Mouse (Mus musculus) hindbrain, postnatal 0 days (tissue): ENCODE results near the gene Traf7. TPM values are rescaled to one million over a fixed set of nuclear protein-coding genes. Genes with fewer than 3 reads are reported as not detected.

Experiments
- ATAC-seq: fragments of 200-750 bp; cut with Nextera tagmentation; 2 replicates; pipeline ENCODE4 v1.8.0; 2017; ENCODE audit warnings: mild to moderate bottlenecking, moderate TSS enrichment, moderate library complexity
- DNase-seq: peaks from one replicate; pipeline ENCODE4 v3.0.0-alpha.2; 2015; ENCODE audit warnings: low spot score
- H3K27ac ChIP-seq: fragments of 300-500 bp; sonication (generic); 2 replicates; pipeline ENCODE4 v1.5.1; 2014; ENCODE audit warnings: mild to moderate bottlenecking
- H3K27me3 ChIP-seq: fragments of 300-500 bp; sonication (generic); 2 replicates; pipeline ENCODE4 v1.6.1; 2014; ENCODE audit warnings: low read length, mixed read lengths; ENCODE audit not compliant: insufficient read depth
- H3K36me3 ChIP-seq: fragments of 300-500 bp; sonication (generic); 2 replicates; pipeline ENCODE4 v1.6.1; 2014; ENCODE audit warnings: low read length, mixed read lengths; ENCODE audit not compliant: insufficient read depth
- H3K4me1 ChIP-seq: fragments of 300-500 bp; sonication (generic); 2 replicates; pipeline ENCODE4 v1.6.1; 2014; ENCODE audit warnings: antibody characterized with exemption, low read length, mixed read lengths; ENCODE audit not compliant: insufficient read depth
- H3K4me2 ChIP-seq: fragments of 300-500 bp; sonication (generic); 2 replicates; pipeline ENCODE4 v1.6.1; 2014; ENCODE audit warnings: low read depth, mild to moderate bottlenecking, low read length, moderate library complexity, mixed read lengths
- H3K4me3 ChIP-seq: fragments of 300-500 bp; sonication (generic); 2 replicates; pipeline ENCODE4 v1.5.1; 2014; ENCODE audit warnings: low read length
- H3K9ac ChIP-seq: fragments of 300-500 bp; sonication (generic); replicated peaks from 2 replicates; pipeline ENCODE4 v1.6.1; 2014; ENCODE audit warnings: mild to moderate bottlenecking, low read length, moderate library complexity, mixed read lengths
- H3K9me3 ChIP-seq: fragments of 300-500 bp; sonication (generic); 2 replicates; pipeline ENCODE4 v1.6.1; 2016; ENCODE audit warnings: low read length, mixed read lengths
- CTCF ChIP-seq: IDR thresholded peaks from 2 replicates; pipeline ENCODE4 v1.5.1; 2016; ENCODE audit warnings: antibody characterized with exemption, control low read depth, low read depth
- WGBS: fragments of 180-500 bp; shearing (Covaris S2); extraction: QIAGEN DNeasy Blood & Tissue Kit; methylation state at CpG from one replicate; pipeline ENCODE4 v1.1.7; 2014; 5-methylcytosine and 5-hydroxymethylcytosine counted together
- polyA plus RNA-seq: library from polyadenylated mRNA; unstranded; fragments of >200 nt; fragmentation: Nextera tagmentation; extraction: Ambion mirVana; gene quantifications from 2 replicates; pipeline ENCODE4 v1.2.1, GENCODE M21; 2015
- total RNA-seq: library from RNA; depleted of rRNA; stranded (reverse); fragments of >200 nt; gene quantifications from 2 replicates; pipeline ENCODE4 v1.2.3, GENCODE M21; 2014; rRNA removed

Traf7 gene
- 159 and 165 TPM in 2 replicates for total RNA-seq
- polyA plus RNA-seq = 64.0 and 66.1 TPM in 2 replicates

DNA sequence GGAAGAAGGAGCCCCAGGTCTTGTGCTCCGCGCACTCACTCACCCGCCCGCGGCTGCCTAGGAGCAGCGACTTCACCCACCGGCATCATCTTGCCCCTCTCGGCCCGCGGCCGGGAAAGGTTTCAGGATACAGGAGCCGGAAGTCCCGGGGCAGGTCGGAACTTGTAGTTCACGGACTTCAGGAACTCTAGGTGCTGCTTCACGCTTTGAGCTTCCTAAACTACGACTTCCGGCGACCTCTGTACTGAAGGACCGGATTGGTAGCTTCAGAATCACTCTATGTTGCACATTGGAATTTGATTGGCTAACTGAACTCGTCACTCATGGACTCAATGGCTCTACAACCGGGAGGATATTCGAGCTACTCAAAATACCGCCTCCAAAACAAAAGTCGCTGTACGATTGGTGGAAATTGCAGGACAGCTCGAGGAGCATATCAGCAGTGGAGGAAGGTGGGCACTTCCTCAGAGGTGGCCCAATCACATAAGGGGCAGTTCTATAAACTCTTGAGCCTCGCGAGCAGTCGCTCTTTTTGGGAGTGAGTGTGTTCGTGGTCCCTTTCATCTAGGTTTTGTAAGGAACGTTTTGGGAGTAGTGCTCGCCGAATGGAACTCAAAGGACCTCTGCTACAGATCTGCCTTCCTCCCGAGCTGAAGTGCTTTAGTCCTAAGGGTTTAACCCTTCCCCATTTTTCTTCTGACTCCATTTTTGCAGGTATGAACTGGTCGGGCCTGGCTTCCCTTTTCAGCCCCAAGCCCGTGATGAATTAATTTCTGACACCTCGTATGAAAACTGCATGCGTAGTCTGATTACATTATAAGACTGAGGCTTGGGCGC is at the start of gene Traf7:
Gene Traf7 (minus strand): TSS at position 216 of the 837 bp plus-strand sequence.
- Histone ChIP-seq H3K27me3 (no peaks in the 10 kb centered on the region), H3K9ac (peak within 1 kb of the TSS; percentile 73), H3K27ac (peak within 1 kb of the TSS; percentile 82), H3K4me1 (peaks cover 25% of the 10 kb centered on the region), H3K36me3 (no peaks in the 10 kb centered on the region), H3K4me2 (peak within 1 kb of the TSS; percentile 90), H3K9me3 (no peaks in the 10 kb centered on the region), H3K4me3 (peak within 1 kb of the TSS; percentile 69)
- DNase-seq (peak; percentile 99), ATAC-seq (peak; percentile 98)
- WGBS = under 1% methylated on average over 40 of the region's 40 CpGs
- TF ChIP-seq CTCF = no peak

DNA sequence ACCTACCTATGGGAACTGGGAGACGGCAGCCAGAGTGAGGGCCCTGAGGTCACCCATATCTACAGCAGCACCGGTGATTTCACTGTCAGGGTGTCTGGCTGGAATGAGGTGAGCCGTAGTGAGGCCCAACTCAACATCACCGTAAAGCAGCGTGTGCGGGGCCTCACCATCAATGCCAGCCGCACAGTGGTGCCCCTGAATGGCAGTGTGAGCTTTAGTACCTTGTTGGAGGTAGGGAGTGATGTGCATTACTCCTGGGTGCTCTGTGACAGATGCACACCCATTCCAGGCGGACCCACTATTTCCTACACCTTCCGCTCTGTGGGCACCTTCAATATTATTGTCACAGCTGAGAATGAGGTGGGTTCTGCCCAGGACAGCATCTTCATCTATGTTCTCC is 46.1 kb upstream of the Traf7 start:
- no peak for ATAC-seq
- no peak for DNase-seq
- TF ChIP-seq CTCF = no peak
- Histone ChIP-seq H3K4me3 (no peak overlapping the region), H3K9ac (no peak overlapping the region), H3K4me1 (no peaks in the 10 kb centered on the region), H3K27me3 (no peaks in the 10 kb centered on the region), H3K4me2 (no peak overlapping the region), H3K36me3 (peaks cover 66% of the 10 kb centered on the region), H3K9me3 (no peaks in the 10 kb centered on the region), H3K27ac (no peak overlapping the region)
- 93% methylated on average over 9 of the region's 9 CpGs for WGBS

DNA sequence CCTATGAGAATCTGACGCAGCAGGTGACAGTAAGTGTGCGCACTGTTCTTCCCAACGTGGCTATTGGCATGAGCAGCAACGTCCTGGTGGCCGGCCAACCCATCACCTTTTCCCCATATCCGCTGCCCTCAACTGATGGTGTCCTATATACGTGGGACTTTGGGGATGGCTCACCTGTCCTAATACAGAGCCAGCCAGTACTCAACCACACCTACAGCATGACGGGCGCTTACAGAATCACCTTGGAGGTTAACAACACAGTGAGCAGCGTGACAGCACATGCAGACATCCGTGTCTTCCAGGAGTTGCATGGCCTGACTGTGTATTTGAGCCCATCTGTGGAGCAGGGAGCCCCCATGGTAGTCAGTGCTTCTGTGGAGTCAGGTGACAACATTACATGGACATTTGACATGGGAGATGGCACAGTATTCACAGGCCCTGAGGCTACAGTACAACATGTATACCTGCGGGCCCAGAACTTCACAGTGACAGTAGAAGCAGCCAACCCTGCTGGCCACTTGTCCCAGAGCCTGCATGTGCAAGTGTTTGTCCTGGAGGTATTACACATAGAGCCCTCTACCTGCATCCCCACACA is 45.0 kb upstream of the Traf7 start:
- Histone ChIP-seq H3K9ac (no peak overlapping the region), H3K4me3 (no peak overlapping the region), H3K4me2 (no peak overlapping the region), H3K4me1 (no peaks in the 10 kb centered on the region), H3K36me3 (peaks cover 67% of the 10 kb centered on the region), H3K27me3 (no peaks in the 10 kb centered on the region), H3K27ac (no peak overlapping the region), H3K9me3 (no peaks in the 10 kb centered on the region)
- DNase-seq (no peak), ATAC-seq (no peak)
- WGBS = 95% methylated on average over 12 of the region's 12 CpGs
- TF ChIP-seq CTCF = no peak

DNA sequence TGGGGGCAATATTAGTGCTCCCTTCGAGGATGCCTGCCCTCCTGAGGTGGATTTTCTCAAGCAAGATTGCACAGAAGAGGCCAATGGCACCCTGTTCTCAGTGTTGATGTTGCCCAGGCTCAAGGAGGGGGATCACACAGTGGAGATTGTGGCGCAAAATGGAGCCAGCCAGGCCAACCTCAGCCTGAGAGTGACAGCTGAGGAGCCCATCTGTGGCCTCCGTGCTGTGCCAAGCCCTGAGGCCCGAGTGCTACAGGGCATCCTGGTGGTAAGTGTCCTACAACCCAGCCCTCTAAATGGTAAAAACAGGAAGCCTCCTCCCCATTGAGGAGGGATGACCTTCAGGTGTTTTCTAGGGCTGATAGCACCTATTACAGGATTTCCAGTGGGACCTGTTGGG is 42.1 kb upstream of the Traf7 start:
- TF ChIP-seq CTCF = no peak
- WGBS = 83% methylated on average over 4 of the region's 4 CpGs

DNA sequence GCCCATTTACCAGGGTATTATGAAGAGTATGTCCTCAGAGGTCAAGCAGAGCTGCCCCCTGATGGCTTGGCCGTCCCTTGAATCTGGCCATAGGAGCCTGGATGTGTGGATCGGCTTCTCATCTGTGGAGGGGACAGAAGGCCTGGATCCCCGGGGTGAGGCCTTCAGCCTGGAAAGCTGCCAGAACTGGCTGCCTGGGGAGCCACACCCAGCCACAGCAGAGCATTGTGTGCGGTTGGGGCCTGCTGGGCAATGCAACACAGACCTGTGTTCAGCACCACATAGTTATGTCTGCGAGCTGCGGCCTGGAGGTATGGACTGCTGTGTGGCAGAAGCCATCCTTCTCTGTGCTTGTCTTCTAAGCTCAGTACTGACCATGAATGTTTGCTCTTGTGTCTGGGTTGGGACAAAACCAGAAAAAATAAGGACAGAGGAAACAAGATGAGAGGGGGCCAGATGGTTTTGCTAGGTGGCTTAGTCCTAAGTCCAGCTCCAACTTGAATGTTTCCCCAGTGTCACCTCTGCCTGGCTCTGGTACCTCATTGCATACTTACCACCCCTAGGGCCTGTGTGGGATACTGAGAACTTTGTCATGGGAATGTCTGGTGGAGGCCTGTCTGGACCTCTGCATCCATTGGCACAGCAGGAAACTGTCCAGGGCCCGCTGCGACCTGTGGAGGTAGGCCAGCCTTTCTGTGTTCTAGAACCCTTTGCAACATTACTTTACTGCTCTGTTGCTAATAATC is 39.5 kb upstream of the Traf7 start:
- WGBS = 62% methylated on average over 8 of the region's 8 CpGs
- Histone ChIP-seq H3K4me3 (no peak overlapping the region), H3K27ac (no peak overlapping the region), H3K9ac (0 out of 2 replicates have a peak overlapping the region, but pooled peaks have one; percentile 13), H3K9me3 (no peaks in the 10 kb centered on the region), H3K4me2 (no peak overlapping the region), H3K27me3 (no peaks in the 10 kb centered on the region), H3K36me3 (peaks cover 35% of the 10 kb centered on the region), H3K4me1 (no peaks in the 10 kb centered on the region)
- DNase-seq (no peak), ATAC-seq (no peak)
- TF ChIP-seq CTCF = no peak

More for the DNA sequence above, 42.1 kb upstream of the Traf7 start:
- no peaks in the 10 kb centered on the region for H3K27me3 ChIP-seq
- H3K4me2 ChIP-seq = no peak overlapping the region
- DNase-seq (no peak), ATAC-seq (no peak)
- peaks cover 45% of the 10 kb centered on the region for H3K36me3 ChIP-seq
- H3K9me3 ChIP-seq = no peaks in the 10 kb centered on the region
- H3K4me1 ChIP-seq = no peaks in the 10 kb centered on the region
- no peak overlapping the region for H3K9ac ChIP-seq
- no peak overlapping the region for H3K27ac ChIP-seq
- no peak overlapping the region for H3K4me3 ChIP-seq

DNA sequence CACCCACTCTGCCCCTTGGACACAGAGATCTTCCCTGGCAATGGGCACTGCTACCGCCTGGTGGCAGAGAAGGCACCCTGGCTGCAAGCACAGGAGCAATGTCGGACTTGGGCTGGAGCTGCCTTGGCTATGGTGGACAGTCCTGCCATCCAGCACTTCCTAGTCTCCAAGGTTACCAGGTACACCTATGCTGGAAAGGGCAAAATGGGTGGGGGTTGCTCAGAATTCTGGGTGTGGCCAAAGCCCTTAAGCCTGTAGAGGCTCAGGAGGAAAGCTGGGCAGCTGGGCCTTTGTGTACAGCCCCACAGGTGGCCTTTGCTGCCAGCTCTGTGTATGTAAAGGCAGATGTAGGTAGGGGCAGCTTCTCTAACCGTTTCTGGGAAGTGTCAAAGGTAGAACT is 38.1 kb upstream of the Traf7 start:
- H3K36me3 ChIP-seq = peaks cover 23% of the 10 kb centered on the region
- H3K27ac ChIP-seq = no peak overlapping the region
- no peaks in the 10 kb centered on the region for H3K9me3 ChIP-seq
- no peaks in the 10 kb centered on the region for H3K4me1 ChIP-seq
- H3K9ac ChIP-seq = no peak overlapping the region
- no peak overlapping the region for H3K4me3 ChIP-seq
- no peak for DNase-seq
- no peak overlapping the region for H3K4me2 ChIP-seq
- peak; percentile 26; the same call in 1 of the 2 replicates for TF ChIP-seq CTCF
- no peak for ATAC-seq
- 70% methylated on average over 3 of the region's 3 CpGs for WGBS
- no peaks in the 10 kb centered on the region for H3K27me3 ChIP-seq
